Mouse (Mus musculus) limb, embryonic 11.5 days (tissue): Measurements from ENCODE around the gene Btrc. TPM values are rescaled to one million over a fixed set of nuclear protein-coding genes. Genes with fewer than 3 reads are reported as not detected.

Source experiments
- ATAC-seq: fragments of 200-750 bp; cut with Nextera tagmentation; 2 replicates; pipeline ENCODE4 v1.8.0; 2017; ENCODE audit warnings: low read depth; ENCODE audit not compliant: insufficient number of reproducible peaks, low FRiP score, low TSS enrichment
- DNase-seq: peaks from one replicate; pipeline ENCODE4 v3.0.0-alpha.2; 2015; ENCODE audit warnings: low spot score
- H3K27ac ChIP-seq: fragments of 300-500 bp; sonication (generic); replicated peaks from 2 replicates; pipeline ENCODE4 v1.5.1; 2014; ENCODE audit warnings: low read depth, mild to moderate bottlenecking, low read length
- H3K27me3 ChIP-seq: fragments of 300-500 bp; sonication (generic); 2 replicates; pipeline ENCODE4 v1.6.1; 2014; ENCODE audit warnings: mild to moderate bottlenecking, low read length, mixed read lengths; ENCODE audit not compliant: control insufficient read depth, insufficient read depth
- H3K36me3 ChIP-seq: fragments of 300-500 bp; sonication (generic); 2 replicates; pipeline ENCODE4 v1.6.1; 2014; ENCODE audit warnings: mild to moderate bottlenecking, low read length, moderate library complexity, mixed read lengths; ENCODE audit not compliant: control insufficient read depth, insufficient read depth
- H3K4me1 ChIP-seq: fragments of 300-500 bp; sonication (generic); 2 replicates; pipeline ENCODE4 v1.6.1; 2014; ENCODE audit warnings: low read length, mixed read lengths; ENCODE audit not compliant: control insufficient read depth, insufficient read depth
- H3K4me2 ChIP-seq: fragments of 300-500 bp; sonication (generic); 2 replicates; pipeline ENCODE4 v1.6.1; 2014; ENCODE audit warnings: low read depth, mild to moderate bottlenecking, moderate library complexity; ENCODE audit not compliant: severe bottlenecking
- H3K4me3 ChIP-seq: fragments of 300-500 bp; sonication (generic); 2 replicates; pipeline ENCODE4 v1.5.1; 2014; ENCODE audit warnings: low read depth, low read length
- H3K9ac ChIP-seq: fragments of 300-500 bp; sonication (generic); 2 replicates; pipeline ENCODE4 v1.6.1; 2014; ENCODE audit warnings: mild to moderate bottlenecking, low read length
- H3K9me3 ChIP-seq: fragments of 300-500 bp; sonication (generic); 2 replicates; pipeline ENCODE4 v1.6.1; 2016; ENCODE audit warnings: low read length; ENCODE audit not compliant: control insufficient read depth
- WGBS: fragments of 180-500 bp; shearing (Covaris S2); extraction: QIAGEN DNeasy Blood & Tissue Kit; methylation state at CpG from one replicate; pipeline ENCODE4 v1.1.7; 2014; 5-methylcytosine and 5-hydroxymethylcytosine counted together
- polyA plus RNA-seq: library from polyadenylated mRNA; unstranded; fragments of >200 nt; fragmentation: Nextera tagmentation; extraction: Ambion mirVana; gene quantifications from 2 replicates; pipeline ENCODE4 v1.2.1, GENCODE M21; 2014

Btrc gene
- polyA plus RNA-seq, 1 experiment from 2014 or later: 52.4 TPM

- H3K27ac ChIP-seq: no peak overlapping the region
- H3K36me3 ChIP-seq: no peaks in the 10 kb centered on the region
- H3K9ac ChIP-seq: no peak overlapping the region
- no peak for ATAC-seq
- H3K4me2 ChIP-seq: no peak overlapping the region
- peaks cover 3% of the 10 kb centered on the region; the same call in 1 of the 2 replicates for H3K4me1 ChIP-seq
- no peaks in the 10 kb centered on the region for H3K9me3 ChIP-seq
- H3K27me3 ChIP-seq: no peaks in the 10 kb centered on the region
- DNase-seq: no peak
- 51% methylated on average over 7 of the region's 7 CpGs for WGBS
- H3K4me3 ChIP-seq: no peak overlapping the region
These were observed 83.1 kb downstream of the Btrc start for GRCm38 (mm10) chr19:45446631-45447030.

GRCm38 (mm10) chr19:45447222-45447621 is 83.7 kb downstream of the Btrc start:
- H3K4me3 ChIP-seq: no peak overlapping the region
- H3K9me3 ChIP-seq: no peaks in the 10 kb centered on the region
- no peak overlapping the region for H3K9ac ChIP-seq
- no peaks in the 10 kb centered on the region for H3K36me3 ChIP-seq
- no peak overlapping the region for H3K4me2 ChIP-seq
- H3K4me1 ChIP-seq: no peaks in the 10 kb centered on the region
- H3K27me3 ChIP-seq: no peaks in the 10 kb centered on the region
- ATAC-seq (no peak), DNase-seq (no peak)
- 86% methylated on average over 2 of the region's 2 CpGs for WGBS
- H3K27ac ChIP-seq: no peak overlapping the region

DNA sequence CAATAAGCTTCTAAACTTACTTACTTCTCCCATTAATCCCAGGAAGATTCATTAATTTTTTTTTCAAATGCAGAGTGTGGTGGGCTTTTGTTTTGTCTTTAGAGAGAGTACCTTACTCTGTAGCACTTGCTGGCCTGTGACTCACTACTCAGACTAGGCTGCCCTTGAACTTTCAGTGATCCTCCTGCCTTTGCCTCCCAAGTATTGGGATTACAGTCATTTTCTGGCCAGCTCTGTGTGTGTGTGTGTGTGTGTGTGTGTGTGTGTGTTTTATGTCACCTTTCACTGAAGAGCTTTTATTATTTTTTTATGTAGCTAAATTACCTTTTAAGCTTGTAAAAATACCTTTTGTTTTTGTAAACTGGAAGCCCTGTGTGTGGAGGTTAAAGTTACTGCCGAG is 84.4 kb downstream of the Btrc start:
- Histone ChIP-seq H3K27me3 (no peaks in the 10 kb centered on the region), H3K4me3 (no peak overlapping the region), H3K4me2 (no peak overlapping the region), H3K4me1 (no peaks in the 10 kb centered on the region), H3K9ac (no peak overlapping the region), H3K9me3 (no peaks in the 10 kb centered on the region), H3K27ac (no peak overlapping the region), H3K36me3 (no peaks in the 10 kb centered on the region)
- 74% methylated on average over 1 of the region's 1 CpGs for WGBS
- DNase-seq (no peak), ATAC-seq (no peak)

DNA sequence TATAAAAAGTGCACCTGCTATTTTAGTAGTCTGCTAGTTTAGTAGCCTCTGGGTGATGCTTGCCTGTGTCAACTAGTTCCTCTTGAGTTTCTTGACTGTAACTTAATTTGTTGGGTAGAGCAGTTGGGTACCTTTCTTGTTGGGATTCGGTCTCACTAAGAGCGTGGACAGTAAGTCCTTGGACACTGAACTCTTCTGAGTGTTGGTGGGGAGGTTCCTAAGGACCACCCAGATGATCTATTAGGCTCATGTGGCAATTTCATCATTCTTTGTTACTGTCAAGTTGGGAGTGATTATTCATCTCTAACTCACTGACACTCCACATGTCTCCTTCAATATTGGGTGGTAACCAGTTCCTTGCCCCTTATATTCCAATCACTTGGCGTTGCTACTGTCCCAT is 90.9 kb downstream of the Btrc start:
- no peaks in the 10 kb centered on the region for H3K27me3 ChIP-seq
- H3K27ac ChIP-seq: no peak overlapping the region
- no peak for ATAC-seq
- H3K9ac ChIP-seq: no peak overlapping the region
- no peak overlapping the region for H3K4me2 ChIP-seq
- no peak overlapping the region for H3K4me3 ChIP-seq
- H3K4me1 ChIP-seq: peaks cover 6% of the 10 kb centered on the region
- no peaks in the 10 kb centered on the region for H3K9me3 ChIP-seq
- H3K36me3 ChIP-seq: no peaks in the 10 kb centered on the region
- DNase-seq: no peak
- WGBS: 95% methylated on average over 3 of the region's 3 CpGs

GRCm38 (mm10) chr19:45456896-45457295 is 93.4 kb downstream of the Btrc start:
- no peak for ATAC-seq
- no peak for DNase-seq
- no peak overlapping the region for H3K4me2 ChIP-seq
- 87% methylated on average over 7 of the region's 7 CpGs for WGBS
- no peaks in the 10 kb centered on the region for H3K36me3 ChIP-seq
- H3K4me1 ChIP-seq: peaks cover 12% of the 10 kb centered on the region
- no peak overlapping the region for H3K4me3 ChIP-seq
- H3K9ac ChIP-seq: no peak overlapping the region
- H3K27ac ChIP-seq: no peak overlapping the region
- H3K9me3 ChIP-seq: no peaks in the 10 kb centered on the region
- H3K27me3 ChIP-seq: no peaks in the 10 kb centered on the region

DNA sequence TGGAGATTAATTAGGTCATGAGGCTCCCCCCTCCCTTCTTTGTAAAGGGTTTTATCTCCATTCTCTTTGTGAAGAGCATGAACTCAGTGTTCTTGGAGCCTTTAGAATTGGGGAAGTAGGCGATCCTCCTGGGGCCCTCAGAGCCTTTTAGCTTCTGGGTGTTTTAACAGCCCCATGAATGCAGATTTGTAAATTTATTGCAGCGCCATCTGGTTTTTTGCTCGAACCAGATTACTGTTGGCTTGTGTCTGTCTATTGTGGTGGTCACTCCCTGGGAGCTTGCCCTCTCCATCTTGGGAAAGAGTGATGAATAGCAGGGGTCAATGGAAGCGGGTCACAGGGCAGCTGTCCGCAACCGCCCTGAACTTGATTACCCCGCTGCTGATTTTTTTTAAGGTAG is 95.2 kb downstream of the Btrc start:
- H3K27ac ChIP-seq: no peak overlapping the region
- 8% methylated on average over 7 of the region's 7 CpGs for WGBS
- H3K9me3 ChIP-seq: no peaks in the 10 kb centered on the region
- H3K4me1 ChIP-seq: peaks cover 12% of the 10 kb centered on the region
- H3K9ac ChIP-seq: no peak overlapping the region
- no peak overlapping the region for H3K4me3 ChIP-seq
- no peak overlapping the region for H3K4me2 ChIP-seq
- no peaks in the 10 kb centered on the region for H3K36me3 ChIP-seq
- DNase-seq: peak; percentile 46
- no peak for ATAC-seq
- H3K27me3 ChIP-seq: no peaks in the 10 kb centered on the region

DNA sequence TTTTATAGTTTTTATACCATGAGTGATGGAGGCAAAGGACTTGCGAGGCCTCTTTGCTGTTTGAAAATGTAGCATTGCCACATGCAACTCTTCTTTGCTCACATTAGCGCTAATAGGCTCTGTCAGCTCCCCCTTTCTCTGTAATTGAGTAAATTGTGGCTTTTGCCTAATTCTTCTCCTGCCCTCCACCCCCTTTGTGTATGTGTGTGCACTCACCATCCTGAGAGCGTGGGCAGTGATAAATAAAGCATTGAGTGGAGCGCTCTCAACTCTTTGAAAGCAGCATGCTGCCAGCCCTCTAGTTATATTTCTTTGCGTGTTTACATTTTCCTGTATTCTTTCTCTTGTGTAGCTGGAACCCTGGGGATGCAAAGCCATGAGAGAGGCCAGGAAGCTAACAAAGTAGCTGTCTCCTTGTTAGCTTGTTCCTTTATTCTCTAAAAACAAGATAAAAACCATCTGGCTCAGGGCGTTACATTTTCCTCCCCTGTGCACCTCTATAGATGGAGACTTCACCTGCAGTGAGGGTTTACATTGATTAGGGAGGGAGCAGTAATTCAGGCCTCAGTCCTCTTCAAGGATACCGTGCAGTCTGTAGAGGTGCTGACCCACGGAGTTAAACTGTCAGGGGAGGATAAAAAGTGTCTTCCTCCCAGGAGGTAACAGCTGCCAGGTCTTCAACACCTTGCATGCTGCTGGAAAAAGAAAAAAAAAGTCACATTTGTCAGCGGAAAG is 96.6 kb downstream of the Btrc start:
- no peak overlapping the region for H3K9ac ChIP-seq
- peaks cover 12% of the 10 kb centered on the region for H3K4me1 ChIP-seq
- no peak for DNase-seq
- no peak overlapping the region for H3K4me2 ChIP-seq
- no peaks in the 10 kb centered on the region for H3K27me3 ChIP-seq
- ATAC-seq: no peak
- H3K9me3 ChIP-seq: no peaks in the 10 kb centered on the region
- H3K36me3 ChIP-seq: no peaks in the 10 kb centered on the region
- H3K27ac ChIP-seq: no peak overlapping the region
- WGBS: 15% methylated on average over 9 of the region's 9 CpGs
- H3K4me3 ChIP-seq: no peak overlapping the region

DNA sequence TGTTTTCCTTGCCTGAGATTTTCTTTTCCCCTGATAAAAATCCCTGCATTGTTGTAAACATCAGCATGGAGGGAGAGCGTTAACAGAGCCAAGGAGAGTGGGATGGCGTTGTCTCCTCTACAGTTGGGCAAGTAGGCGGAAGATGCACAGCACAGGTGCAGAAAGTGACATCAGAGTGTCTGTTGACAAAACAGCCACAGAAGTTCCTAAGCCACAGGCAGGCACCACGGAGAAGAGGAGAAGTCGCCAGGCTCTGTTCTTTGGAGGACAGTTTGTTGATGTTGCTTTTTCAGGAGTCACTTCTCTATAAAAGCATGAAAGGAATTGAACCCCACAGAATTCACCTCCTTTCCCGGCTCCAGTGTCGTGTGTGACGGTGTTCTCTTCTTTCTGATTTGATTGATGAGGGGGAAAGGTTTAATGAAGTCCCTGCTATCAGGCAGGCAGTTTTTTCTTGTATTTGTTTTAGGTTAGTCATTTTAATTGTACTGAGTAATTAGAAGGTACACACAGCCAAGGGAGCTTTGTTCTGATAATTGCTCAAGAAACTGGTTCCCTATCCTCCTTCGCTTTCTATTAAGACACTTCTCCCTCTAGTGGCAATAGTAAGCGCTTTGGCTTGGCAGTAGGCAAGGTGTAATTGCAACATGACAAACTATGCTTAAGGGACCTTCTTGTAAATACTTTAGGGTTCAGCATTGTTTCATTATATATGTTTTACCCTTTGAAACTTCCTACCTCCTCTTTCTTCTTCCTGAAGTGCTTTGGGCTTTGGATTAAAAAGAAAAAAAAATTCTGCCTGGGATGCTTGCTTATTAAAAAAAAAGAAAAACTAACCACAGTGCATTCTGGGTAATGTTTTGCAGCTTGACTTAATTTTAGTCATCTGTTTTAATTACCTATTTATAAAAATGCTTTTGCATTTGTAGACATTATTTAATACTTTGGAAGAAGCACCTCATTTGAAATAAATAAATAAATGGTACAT is 97.5 kb downstream of the Btrc start:
- 39% methylated on average over 10 of the region's 10 CpGs for WGBS
- ATAC-seq: no peak
- Histone ChIP-seq H3K36me3 (no peaks in the 10 kb centered on the region), H3K27ac (no peak overlapping the region), H3K4me3 (no peak overlapping the region), H3K4me2 (no peak overlapping the region), H3K9me3 (no peaks in the 10 kb centered on the region), H3K4me1 (peaks cover 12% of the 10 kb centered on the region), H3K9ac (no peak overlapping the region), H3K27me3 (no peaks in the 10 kb centered on the region)
- DNase-seq: no peak
